10 mouse cellular contexts compared by ENCODE assay signal in genomic region chr4:49285340-49286196, GRCm38 (mm10).
A peak's percentile ranks its signal among the peaks of the same experiment; 100 is the strongest.
DNase-seq lines count a peak whose midpoint lies in the region; ATAC-seq and TF ChIP-seq lines count a peak whose summit lies in the region.
"Had no signal": no experiment of that assay in that cellular context is flagged by ENCODE, and none has a peak within 500 bp of the region (broad histone marks: within the 10 kb centered on the region; RNA-seq: fewer than 3 reads in every experiment).

No protein-coding gene starts in this region.

- 0 out of 2 replicates have a peak, but pooled peaks cover 4% of the 10 kb centered on the region for H3K36me3 ChIP-seq in forebrain, embryonic 15.5 days
- no peaks in the 10 kb centered on the region for H3K36me3 ChIP-seq in forebrain, embryonic 10.5 days (replicated peaks)
- no peaks in the 10 kb centered on the region for H3K36me3 ChIP-seq in lung, embryonic 16.5 days (ENCODE audit: control insufficient read depth, insufficient read depth, low read length)
- no peaks in the 10 kb centered on the region for H3K36me3 ChIP-seq in hindbrain, embryonic 12.5 days
- no peaks in the 10 kb centered on the region for H3K36me3 ChIP-seq in neural tube, embryonic 14.5 days (ENCODE audit: control insufficient read depth, insufficient read depth, low read length)

- H3K4me3 ChIP-seq in forebrain, embryonic 15.5 days: no peak overlapping the region
- no peak overlapping the region for H3K4me3 ChIP-seq in forebrain, embryonic 10.5 days
- no peak overlapping the region for H3K4me3 ChIP-seq in lung, embryonic 16.5 days (ENCODE audit: low read length)
- H3K4me3 ChIP-seq in lung, adult 2 months (replicated peaks; ENCODE audit: extremely low read depth, low read depth, low read length): no peak overlapping the region
- H3K4me3 ChIP-seq in hindbrain, embryonic 12.5 days: no peak overlapping the region
- no peak overlapping the region for H3K4me3 ChIP-seq in neural tube, embryonic 14.5 days (ENCODE audit: low read depth, low read length)

- WGBS in forebrain, embryonic 15.5 days: 67% methylated on average over 15 of the region's 15 CpGs
- 83% methylated on average over 15 of the region's 15 CpGs for WGBS in forebrain, embryonic 10.5 days
- 59% methylated on average over 15 of the region's 15 CpGs for WGBS in lung, embryonic 16.5 days
- 41% methylated on average over 15 of the region's 15 CpGs for WGBS in lung, adult 2 months
- 70% methylated on average over 15 of the region's 15 CpGs for WGBS in hindbrain, embryonic 12.5 days
- WGBS in neural tube, embryonic 14.5 days: 57% methylated on average over 15 of the region's 15 CpGs

- H3K9ac ChIP-seq in forebrain, embryonic 15.5 days (replicated peaks): no peak overlapping the region
- H3K9ac ChIP-seq in lung, embryonic 16.5 days (ENCODE audit: low read length): no peak overlapping the region
- H3K9ac ChIP-seq in hindbrain, embryonic 12.5 days: no peak overlapping the region
- no peak overlapping the region for H3K9ac ChIP-seq in neural tube, embryonic 14.5 days (replicated peaks; ENCODE audit: low read depth, low read length)

- ATAC-seq in forebrain, embryonic 15.5 days (replicated peaks): no peak
- 0 out of 2 replicates have a peak, but pooled peaks have one; percentile 23 for ATAC-seq in lung, embryonic 16.5 days (ENCODE audit: low read depth)
- ATAC-seq in hindbrain, embryonic 12.5 days (ENCODE audit: low FRiP score): peak; percentile 75
- ATAC-seq in neural tube, embryonic 14.5 days (ENCODE audit: low read depth): peak; percentile 74
- ATAC-seq: activated CD4-positive, CD25-positive, alpha-beta regulatory T cell, adult 4 months had no signal

- peaks cover 4% of the 10 kb centered on the region; the same call in 1 of the 2 replicates for H3K4me1 ChIP-seq in forebrain, embryonic 15.5 days
- peaks cover 5% of the 10 kb centered on the region; the same call in 1 of the 2 replicates for H3K4me1 ChIP-seq in forebrain, embryonic 10.5 days
- H3K4me1 ChIP-seq in lung, embryonic 16.5 days (replicated peaks; ENCODE audit: control insufficient read depth, insufficient read depth, low read length): no peaks in the 10 kb centered on the region
- H3K4me1 ChIP-seq in lung, adult 2 months (ENCODE audit: control insufficient read depth, insufficient read depth, low read length): no peaks in the 10 kb centered on the region; the same call in 1 of the 2 replicates
- H3K4me1 ChIP-seq in hindbrain, embryonic 12.5 days: peaks cover 15% of the 10 kb centered on the region
- peaks cover 14% of the 10 kb centered on the region for H3K4me1 ChIP-seq in neural tube, embryonic 14.5 days (ENCODE audit: control insufficient read depth, insufficient read depth, low read length)

- H3K27ac ChIP-seq in forebrain, embryonic 15.5 days (replicated peaks): 0 out of 2 replicates have a peak overlapping the region, but pooled peaks have one; percentile 27
- no peak overlapping the region for H3K27ac ChIP-seq in forebrain, embryonic 10.5 days
- H3K27ac ChIP-seq in lung, embryonic 16.5 days (ENCODE audit: low read length): no peak overlapping the region
- H3K27ac ChIP-seq in hindbrain, embryonic 12.5 days: peak overlapping the region; percentile 62
- H3K27ac ChIP-seq in neural tube, embryonic 14.5 days (ENCODE audit: low read depth, low read length): peak overlapping the region; percentile 69

- no peak for DNase-seq in forebrain, embryonic 10.5 days (ENCODE audit: extremely low spot score, low spot score)
- DNase-seq in lung, adult 2 months: no peak
- no peak for DNase-seq in right cerebral cortex, postnatal 25 days
- DNase-seq in urinary bladder, postnatal 36 days (ENCODE audit: low spot score in 2 of 2): no peak
- DNase-seq: cerebellum, postnatal 36 days had no signal

- no peak for TF ChIP-seq CTCF in lung, adult 2 months (IDR thresholded peaks at IDR 0.05; ENCODE audit: insufficient read depth, low read length)

- no peak overlapping the region for H3K4me2 ChIP-seq in forebrain, embryonic 15.5 days (replicated peaks)
- no peak overlapping the region for H3K4me2 ChIP-seq in lung, embryonic 16.5 days (ENCODE audit: low read depth, low read length)
- H3K4me2 ChIP-seq in hindbrain, embryonic 12.5 days (replicated peaks): peak overlapping the region; percentile 13; the same call in 1 of the 2 replicates
- H3K4me2 ChIP-seq in neural tube, embryonic 14.5 days (ENCODE audit: low read depth, low read length): peak overlapping the region; percentile 16; the same call in 1 of the 2 replicates

- no peaks in the 10 kb centered on the region for H3K9me3 ChIP-seq in forebrain, embryonic 15.5 days
- H3K9me3 ChIP-seq in forebrain, embryonic 10.5 days: no peaks in the 10 kb centered on the region
- H3K9me3 ChIP-seq in lung, embryonic 16.5 days (ENCODE audit: control insufficient read depth, low read length): no peaks in the 10 kb centered on the region
- no peaks in the 10 kb centered on the region for H3K9me3 ChIP-seq in hindbrain, embryonic 12.5 days (replicated peaks)
- no peaks in the 10 kb centered on the region for H3K9me3 ChIP-seq in neural tube, embryonic 14.5 days (ENCODE audit: control insufficient read depth, low read length)

- TF ChIP-seq POLR2A in lung, adult 2 months (IDR thresholded peaks at IDR 0.05; ENCODE audit: borderline replicate concordance, extremely low read depth, low read depth, low read length): no peak

- no peaks in the 10 kb centered on the region for H3K27me3 ChIP-seq in forebrain, embryonic 15.5 days
- no peaks in the 10 kb centered on the region for H3K27me3 ChIP-seq in forebrain, embryonic 10.5 days (ENCODE audit: poor library complexity, severe bottlenecking)
- no peaks in the 10 kb centered on the region for H3K27me3 ChIP-seq in lung, embryonic 16.5 days (ENCODE audit: control insufficient read depth, insufficient read depth, low read depth, low read length)
- H3K27me3 ChIP-seq in hindbrain, embryonic 12.5 days: no peaks in the 10 kb centered on the region
- H3K27me3 ChIP-seq in neural tube, embryonic 14.5 days (ENCODE audit: control insufficient read depth, insufficient read depth, low read length): no peaks in the 10 kb centered on the region

Comparison
In these comparisons a context has a peak if more than half of its experiments do, and no peak if none do; other contexts are left out.
1. H3K27ac ChIP-seq: peak in forebrain, embryonic 15.5 days (single experiment), hindbrain, embryonic 12.5 days (single experiment) and neural tube, embryonic 14.5 days (single experiment); none in forebrain, embryonic 10.5 days (single experiment) and lung, embryonic 16.5 days (single experiment).
2. H3K4me2 ChIP-seq: peak in hindbrain, embryonic 12.5 days (single experiment) and neural tube, embryonic 14.5 days (single experiment); none in forebrain, embryonic 15.5 days (single experiment) and lung, embryonic 16.5 days (single experiment).